Mouse (Mus musculus): Measurements from ENCODE around the gene Serpine2. TPM values are rescaled to one million over a fixed set of nuclear protein-coding genes. Genes with fewer than 3 reads are reported as not detected.

Gene Serpine2
- polyA plus RNA-seq, 1 experiment from 2014 or later, result 136 TPM

GRCm38 (mm10) chr1:79858389-79858994 lies 2.5 kb downstream of the Serpine2 start:
- H3K9me3 ChIP-seq (ENCODE audit: control insufficient read depth, low read length), result no peaks in the 10 kb centered on the region
- peak overlapping the region; percentile 88 for H3K4me2 ChIP-seq (replicated peaks; ENCODE audit: low read depth, low read length)
- peak; percentile 75 for ATAC-seq (ENCODE audit: low FRiP score, low TSS enrichment)
- H3K9ac ChIP-seq (ENCODE audit: low read depth, low read length), result peak overlapping the region; percentile 74
- under 1% methylated on average over 70 of the region's 76 CpGs for WGBS
- H3K4me1 ChIP-seq (ENCODE audit: control insufficient read depth, insufficient read depth, low read length), result peaks cover 12% of the 10 kb centered on the region
- H3K27me3 ChIP-seq (ENCODE audit: control insufficient read depth, insufficient read depth, low read length), result no peaks in the 10 kb centered on the region
- H3K4me3 ChIP-seq (ENCODE audit: low read length), result peak overlapping the region; percentile 75
- H3K36me3 ChIP-seq (ENCODE audit: control insufficient read depth, insufficient read depth, low read length), result no peaks in the 10 kb centered on the region
- no peak overlapping the region for H3K27ac ChIP-seq (ENCODE audit: low read depth, low read length)

- Histone ChIP-seq H3K9me3 (ENCODE audit: control insufficient read depth, low read length) (no peaks in the 10 kb centered on the region), H3K4me2 (replicated peaks; ENCODE audit: low read depth, low read length) (peak overlapping the region; percentile 88), H3K4me1 (ENCODE audit: control insufficient read depth, insufficient read depth, low read length) (peaks cover 12% of the 10 kb centered on the region), H3K27me3 (ENCODE audit: control insufficient read depth, insufficient read depth, low read length) (no peaks in the 10 kb centered on the region), H3K9ac (ENCODE audit: low read depth, low read length) (peak overlapping the region; percentile 74), H3K27ac (ENCODE audit: low read depth, low read length) (no peak overlapping the region), H3K36me3 (ENCODE audit: control insufficient read depth, insufficient read depth, low read length) (no peaks in the 10 kb centered on the region), H3K4me3 (ENCODE audit: low read length) (peak overlapping the region; percentile 75)
- peak; percentile 43 for ATAC-seq (ENCODE audit: low FRiP score, low TSS enrichment)
- 4% methylated on average over 32 of the region's 32 CpGs for WGBS
Measured at GRCm38 (mm10) chr1:79857681-79858388, 3.1 kb downstream of the Serpine2 start.

GRCm38 (mm10) chr1:79856756-79857155 lies 4.2 kb downstream of the Serpine2 start:
- 0 out of 2 replicates have a peak overlapping the region, but pooled peaks have one; percentile 1 for H3K4me3 ChIP-seq (ENCODE audit: low read length)
- ATAC-seq (ENCODE audit: low FRiP score, low TSS enrichment), result no peak
- no peak overlapping the region for H3K9ac ChIP-seq (ENCODE audit: low read depth, low read length)
- H3K4me2 ChIP-seq (replicated peaks; ENCODE audit: low read depth, low read length), result no peak overlapping the region
- no peaks in the 10 kb centered on the region for H3K36me3 ChIP-seq (ENCODE audit: control insufficient read depth, insufficient read depth, low read length)
- no peaks in the 10 kb centered on the region for H3K27me3 ChIP-seq (ENCODE audit: control insufficient read depth, insufficient read depth, low read length)
- H3K9me3 ChIP-seq (ENCODE audit: control insufficient read depth, low read length), result no peaks in the 10 kb centered on the region
- WGBS, result 62% methylated on average over 4 of the region's 4 CpGs
- H3K27ac ChIP-seq (ENCODE audit: low read depth, low read length), result no peak overlapping the region
- H3K4me1 ChIP-seq (ENCODE audit: control insufficient read depth, insufficient read depth, low read length), result peaks cover 12% of the 10 kb centered on the region

- Histone ChIP-seq H3K27me3 (ENCODE audit: control insufficient read depth, insufficient read depth, low read length) (no peaks in the 10 kb centered on the region), H3K4me2 (replicated peaks; ENCODE audit: low read depth, low read length) (no peak overlapping the region), H3K9ac (ENCODE audit: low read depth, low read length) (no peak overlapping the region), H3K4me3 (ENCODE audit: low read length) (no peak overlapping the region), H3K9me3 (ENCODE audit: control insufficient read depth, low read length) (no peaks in the 10 kb centered on the region), H3K4me1 (ENCODE audit: control insufficient read depth, insufficient read depth, low read length) (no peaks in the 10 kb centered on the region), H3K36me3 (ENCODE audit: control insufficient read depth, insufficient read depth, low read length) (no peaks in the 10 kb centered on the region), H3K27ac (ENCODE audit: low read depth, low read length) (no peak overlapping the region)
- no peak for ATAC-seq (ENCODE audit: low FRiP score, low TSS enrichment)
- WGBS, result 90% methylated on average over 3 of the region's 3 CpGs
Measured at GRCm38 (mm10) chr1:79853527-79853926, 7.5 kb downstream of the Serpine2 start.

- Histone ChIP-seq H3K4me2 (replicated peaks; ENCODE audit: low read depth, low read length) (no peak overlapping the region), H3K4me3 (ENCODE audit: low read length) (no peak overlapping the region), H3K27ac (ENCODE audit: low read depth, low read length) (no peak overlapping the region), H3K9ac (ENCODE audit: low read depth, low read length) (no peak overlapping the region), H3K36me3 (ENCODE audit: control insufficient read depth, insufficient read depth, low read length) (no peaks in the 10 kb centered on the region), H3K27me3 (ENCODE audit: control insufficient read depth, insufficient read depth, low read length) (no peaks in the 10 kb centered on the region), H3K9me3 (ENCODE audit: control insufficient read depth, low read length) (no peaks in the 10 kb centered on the region), H3K4me1 (ENCODE audit: control insufficient read depth, insufficient read depth, low read length) (no peaks in the 10 kb centered on the region)
- no peak for ATAC-seq (ENCODE audit: low FRiP score, low TSS enrichment)
- WGBS, result 71% methylated on average over 10 of the region's 10 CpGs
Measured at GRCm38 (mm10) chr1:79850341-79850740, 10.6 kb downstream of the Serpine2 start.

GRCm38 (mm10) chr1:79848663-79849062 lies 12.3 kb downstream of the Serpine2 start:
- Histone ChIP-seq H3K9me3 (ENCODE audit: control insufficient read depth, low read length) (no peaks in the 10 kb centered on the region), H3K27me3 (ENCODE audit: control insufficient read depth, insufficient read depth, low read length) (no peaks in the 10 kb centered on the region), H3K4me1 (ENCODE audit: control insufficient read depth, insufficient read depth, low read length) (no peaks in the 10 kb centered on the region), H3K9ac (ENCODE audit: low read depth, low read length) (no peak overlapping the region), H3K36me3 (ENCODE audit: control insufficient read depth, insufficient read depth, low read length) (no peaks in the 10 kb centered on the region), H3K4me2 (replicated peaks; ENCODE audit: low read depth, low read length) (no peak overlapping the region), H3K4me3 (ENCODE audit: low read length) (no peak overlapping the region), H3K27ac (ENCODE audit: low read depth, low read length) (no peak overlapping the region)
- ATAC-seq (ENCODE audit: low FRiP score, low TSS enrichment), result no peak
- 84% methylated on average over 3 of the region's 3 CpGs for WGBS

- H3K4me1 ChIP-seq (ENCODE audit: control insufficient read depth, insufficient read depth, low read length), result no peaks in the 10 kb centered on the region
- H3K4me3 ChIP-seq (ENCODE audit: low read length), result no peak overlapping the region
- ATAC-seq (ENCODE audit: low FRiP score, low TSS enrichment), result no peak
- H3K9me3 ChIP-seq (ENCODE audit: control insufficient read depth, low read length), result 0 out of 2 replicates have a peak, but pooled peaks cover 2% of the 10 kb centered on the region
- WGBS, result 86% methylated on average over 2 of the region's 2 CpGs
- H3K4me2 ChIP-seq (replicated peaks; ENCODE audit: low read depth, low read length), result no peak overlapping the region
- H3K9ac ChIP-seq (ENCODE audit: low read depth, low read length), result no peak overlapping the region
- H3K27me3 ChIP-seq (ENCODE audit: control insufficient read depth, insufficient read depth, low read length), result no peaks in the 10 kb centered on the region
- no peak overlapping the region for H3K27ac ChIP-seq (ENCODE audit: low read depth, low read length)
- H3K36me3 ChIP-seq (ENCODE audit: control insufficient read depth, insufficient read depth, low read length), result no peaks in the 10 kb centered on the region
Measured at GRCm38 (mm10) chr1:79846891-79847290, 14.1 kb downstream of the Serpine2 start.

GRCm38 (mm10) chr1:79832719-79833404 lies 28.1 kb downstream of the Serpine2 start:
- no peak overlapping the region for H3K27ac ChIP-seq (ENCODE audit: low read depth, low read length)
- ATAC-seq (ENCODE audit: low FRiP score, low TSS enrichment), result no peak
- WGBS, result 85% methylated on average over 16 of the region's 16 CpGs
- H3K4me3 ChIP-seq (ENCODE audit: low read length), result no peak overlapping the region
- H3K4me1 ChIP-seq (ENCODE audit: control insufficient read depth, insufficient read depth, low read length), result no peaks in the 10 kb centered on the region
- H3K9ac ChIP-seq (ENCODE audit: low read depth, low read length), result no peak overlapping the region
- no peaks in the 10 kb centered on the region for H3K9me3 ChIP-seq (ENCODE audit: control insufficient read depth, low read length)
- H3K27me3 ChIP-seq (ENCODE audit: control insufficient read depth, insufficient read depth, low read length), result no peaks in the 10 kb centered on the region
- H3K4me2 ChIP-seq (replicated peaks; ENCODE audit: low read depth, low read length), result no peak overlapping the region
- no peaks in the 10 kb centered on the region for H3K36me3 ChIP-seq (ENCODE audit: control insufficient read depth, insufficient read depth, low read length)

Data from kidney, embryonic 14.5 days (tissue).